Mouse (Mus musculus) embryo, embryonic 10.5 days (tissue): ENCODE results near the gene Nelfa.
"Not testable (repeated sequence)": the region's sequence is repeated elsewhere in the genome, so short reads cannot be mapped to it uniquely, and the experiment has no call there.

ENCODE experiments used
- DNase-seq: peaks from one replicate; pipeline ENCODE4 v3.0.0-alpha.2; 2015; ENCODE audit warnings: low spot score

Nelfa gene

DNA sequence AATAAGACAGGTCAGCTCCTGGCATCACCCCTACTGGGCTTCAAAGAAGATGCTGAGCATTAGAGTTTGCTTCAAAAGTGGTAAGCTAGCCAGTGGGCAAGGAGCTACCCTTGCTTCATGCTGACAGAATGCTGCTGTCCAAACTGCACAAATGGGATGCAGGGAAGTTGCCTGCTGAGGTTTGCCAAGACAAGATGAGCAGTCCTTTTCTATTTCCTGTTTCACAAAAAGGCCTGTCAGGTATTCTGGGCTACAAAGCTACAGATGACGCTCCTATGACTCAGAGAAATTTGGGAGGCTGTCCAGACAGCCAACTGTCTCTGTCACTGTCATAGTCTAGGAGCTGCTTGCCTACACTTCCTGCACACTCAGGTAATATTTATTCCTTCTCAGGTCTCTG is 16.7 kb downstream of the Nelfa start:
- DNase-seq = no peak

DNA sequence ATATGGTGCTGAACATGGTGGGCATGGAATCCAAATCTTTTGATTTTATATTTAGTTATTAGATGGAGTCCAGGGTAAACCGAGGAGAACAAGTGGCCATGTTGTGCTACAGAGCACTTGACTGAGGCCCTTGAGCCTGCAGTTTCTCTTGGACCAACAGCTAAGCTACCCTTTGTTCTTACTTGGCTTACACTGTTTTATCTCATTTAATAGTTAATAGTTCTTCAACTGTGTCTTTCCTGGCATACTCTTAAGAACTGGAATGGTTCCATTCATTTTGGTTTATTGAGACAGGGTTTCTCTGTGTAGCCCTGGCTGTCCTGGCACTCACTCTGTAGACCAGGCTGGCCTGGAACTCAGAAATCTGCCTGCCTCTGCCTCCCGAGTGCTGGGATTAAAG is 19.6 kb downstream of the Nelfa start:
- not testable (repeated sequence) for DNase-seq

DNA sequence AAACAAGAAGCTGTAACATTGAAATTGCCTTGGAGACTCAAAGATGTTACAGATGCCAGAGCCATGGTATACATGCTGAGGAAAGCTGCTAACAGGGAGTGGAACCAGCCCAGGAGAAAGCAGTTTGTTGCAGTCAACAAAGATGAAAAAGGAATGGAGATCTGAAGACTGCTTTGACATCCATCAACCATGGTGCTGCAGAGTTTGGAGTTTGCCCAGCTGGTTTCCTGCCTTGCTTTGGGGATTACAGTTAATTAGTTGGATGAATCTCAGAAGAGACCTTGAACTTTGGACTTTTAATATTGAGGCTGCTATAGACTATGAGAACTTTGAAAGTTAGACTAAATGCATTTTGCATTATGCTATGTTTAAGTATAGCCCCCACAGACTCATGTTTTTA is 21.2 kb downstream of the Nelfa start:
- DNase-seq = not testable (repeated sequence)

DNA sequence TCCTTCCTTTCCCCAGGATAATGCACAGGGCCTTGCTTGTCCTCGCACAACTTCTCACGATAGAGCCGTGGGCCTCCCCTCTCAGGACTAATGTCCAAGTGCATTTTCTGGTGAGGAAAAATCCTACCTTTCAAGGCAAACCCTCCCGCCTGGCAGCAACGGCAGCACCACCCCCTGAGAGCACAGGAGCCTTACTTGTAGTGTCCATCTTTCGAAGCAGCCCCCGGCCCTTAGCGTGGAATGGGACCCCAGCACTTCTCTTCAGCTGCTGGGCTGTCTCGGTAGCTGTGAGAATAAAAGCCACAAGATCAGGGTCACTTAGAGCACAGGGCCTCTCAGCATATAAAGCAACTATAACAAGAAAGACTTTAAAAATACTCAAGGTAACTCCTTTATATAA is 33.0 kb downstream of the Nelfa start:
- no peak for DNase-seq

GRCm38 (mm10) chr5:33902696-33903095 is 33.5 kb downstream of the Nelfa start:
- no peak for DNase-seq

DNA sequence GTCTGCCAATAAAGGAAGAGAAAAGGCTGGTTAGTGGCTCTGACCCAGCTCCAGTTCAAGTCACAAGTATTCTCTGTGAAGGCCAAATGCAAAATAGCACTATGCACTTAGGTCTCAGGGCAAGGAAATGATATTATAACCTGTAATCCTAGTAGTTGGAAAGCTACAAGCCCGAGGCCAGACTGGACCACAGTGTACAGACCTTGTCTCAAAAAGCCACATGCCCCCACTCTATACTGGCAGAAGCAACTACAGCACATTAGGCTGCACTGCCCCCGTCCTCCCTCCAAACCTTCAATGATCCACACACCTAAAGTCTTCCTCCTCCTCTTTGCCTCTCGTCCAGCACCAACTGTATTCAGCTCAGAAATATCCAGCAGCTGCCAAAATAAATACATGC is 34.9 kb downstream of the Nelfa start:
- no peak for DNase-seq

DNA sequence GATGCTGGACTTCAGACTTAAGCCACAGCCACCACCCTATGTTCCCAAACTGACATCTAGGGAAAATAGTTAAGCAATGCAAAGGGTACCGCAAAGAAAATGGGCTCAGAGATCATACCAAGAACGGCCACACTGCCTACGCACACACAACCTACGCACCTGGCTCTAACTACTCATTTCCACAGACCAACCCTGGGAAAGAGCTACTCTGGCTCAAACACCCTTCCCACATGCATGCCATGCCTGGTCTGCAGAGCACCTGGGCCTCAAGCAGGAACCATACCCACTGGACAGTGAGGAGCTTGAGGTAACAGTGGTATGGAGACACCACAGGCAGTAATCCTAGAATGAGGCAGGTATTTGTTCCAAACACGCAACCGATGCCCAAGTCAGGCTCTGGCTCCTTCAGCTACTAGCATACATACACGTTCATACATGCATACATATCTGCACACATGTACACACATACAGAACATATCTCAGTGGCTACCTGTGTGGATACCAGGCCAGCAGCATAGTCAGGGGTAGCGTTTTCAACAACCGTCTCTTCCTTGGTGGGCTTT is 35.4 kb downstream of the Nelfa start:
- no peak for DNase-seq

- DNase-seq = no peak
These were observed 36.1 kb downstream of the Nelfa start for GRCm38 (mm10) chr5:33900101-33900500.

- no peak for DNase-seq
These were observed 37.0 kb downstream of the Nelfa start for GRCm38 (mm10) chr5:33899245-33899644.

DNA sequence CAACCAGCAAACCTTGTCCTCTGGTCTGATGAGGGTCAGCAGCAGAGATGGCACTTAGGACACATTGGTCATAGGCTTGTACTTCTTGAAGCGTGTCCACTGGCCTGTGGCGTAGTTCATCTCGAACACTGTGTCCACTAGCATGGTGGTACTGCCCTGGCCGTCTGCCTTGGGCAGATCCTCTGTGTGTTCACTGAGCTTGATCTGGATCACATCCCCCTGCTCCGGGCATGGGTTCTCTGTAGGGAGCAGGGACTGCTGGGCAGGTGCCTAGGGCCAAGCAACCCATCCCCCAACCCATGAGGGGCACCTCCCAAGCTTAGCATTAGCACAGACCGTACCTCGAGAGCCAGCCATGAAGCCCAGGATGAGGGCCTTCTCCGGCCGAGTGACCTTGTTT is 37.5 kb downstream of the Nelfa start:
- no peak for DNase-seq

- DNase-seq = no peak
These were observed 39.1 kb downstream of the Nelfa start for GRCm38 (mm10) chr5:33897158-33897557.

DNA sequence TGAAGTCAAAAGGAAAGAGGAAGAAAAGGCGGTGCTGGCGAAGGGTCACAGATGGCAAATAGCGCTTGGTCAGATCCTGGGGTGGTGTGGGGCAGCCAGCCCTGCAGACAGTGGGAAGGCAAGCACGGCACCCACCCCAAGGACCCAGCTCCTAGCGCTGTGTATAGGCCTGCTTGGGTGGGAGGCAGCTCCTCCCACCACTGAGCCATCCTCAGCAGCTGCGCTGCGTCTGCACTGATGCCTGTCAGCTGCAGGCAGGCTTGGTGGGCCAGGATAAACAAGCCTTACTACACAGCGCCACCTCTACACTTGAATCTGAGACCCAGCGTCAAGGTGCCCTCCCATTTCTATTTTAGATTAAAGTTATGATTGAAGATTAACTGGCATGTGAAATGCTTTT is 41.1 kb downstream of the Nelfa start:
- no peak for DNase-seq

GRCm38 (mm10) chr5:33893406-33893805 is 42.8 kb downstream of the Nelfa start:
- DNase-seq = no peak

DNA sequence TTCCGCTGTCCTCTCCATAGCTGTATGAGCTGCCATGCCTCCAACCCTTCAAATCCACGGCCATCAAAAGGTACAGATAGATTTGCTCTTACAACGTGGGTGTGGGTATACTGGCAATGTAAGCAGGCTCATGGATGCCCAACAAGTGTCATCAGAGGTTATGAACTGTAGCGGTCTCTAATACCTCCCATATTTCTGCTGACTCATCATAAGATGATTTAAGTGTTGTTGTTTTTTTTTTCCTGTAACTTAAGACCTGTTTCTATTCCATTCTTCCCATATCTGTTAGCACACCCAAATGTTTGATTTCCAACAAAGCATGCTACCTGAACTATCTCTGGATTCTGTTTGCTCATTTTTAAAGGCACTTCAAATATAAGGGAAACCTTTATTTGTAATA is 55.1 kb downstream of the Nelfa start:
- no peak for DNase-seq

GRCm38 (mm10) chr5:33875472-33875871 is 60.7 kb downstream of the Nelfa start:
- no peak for DNase-seq

DNA sequence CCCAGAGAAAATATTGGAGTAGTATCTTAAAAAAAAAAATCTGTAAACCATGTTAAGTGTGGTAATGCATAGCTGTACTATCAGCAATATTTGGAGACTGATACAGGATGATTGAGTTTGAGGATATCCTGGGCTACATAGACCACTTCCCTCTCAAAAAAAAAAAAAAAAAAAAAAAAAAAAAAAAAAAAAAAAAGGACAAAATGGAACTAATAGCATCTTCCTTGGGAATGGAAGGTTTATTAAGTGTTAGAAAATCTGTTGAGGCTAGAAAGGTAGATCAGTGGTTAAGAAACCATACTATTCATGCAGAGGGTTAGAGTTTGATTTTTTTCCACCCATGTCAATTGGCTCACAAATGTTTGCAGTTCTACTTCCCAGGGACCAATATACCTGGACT is 78.5 kb downstream of the Nelfa start:
- DNase-seq = no peak

DNA sequence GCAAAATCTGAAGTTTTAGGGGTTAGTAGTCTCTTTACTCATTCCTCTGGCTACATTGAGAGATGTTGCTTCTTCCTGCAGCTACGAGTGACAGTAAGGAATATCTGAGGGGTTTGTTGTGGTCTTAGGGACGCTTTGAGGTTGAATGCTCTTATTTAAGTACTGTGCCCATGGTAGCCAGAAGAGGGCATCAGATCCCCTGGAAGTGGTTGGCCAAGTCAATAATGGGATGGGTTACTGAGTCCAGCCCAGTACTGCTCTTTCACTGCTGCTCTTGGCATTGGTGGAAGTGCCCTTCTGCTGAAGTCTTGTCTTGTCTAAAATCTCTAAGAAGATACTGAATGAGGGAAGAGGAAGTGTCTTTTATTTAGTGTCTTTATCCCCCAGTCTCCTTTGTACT is 82.2 kb downstream of the Nelfa start:
- DNase-seq = no peak

GRCm38 (mm10) chr5:33853086-33853485 is 83.1 kb downstream of the Nelfa start:
- DNase-seq = no peak

- DNase-seq = no peak
These were observed 84.7 kb downstream of the Nelfa start for GRCm38 (mm10) chr5:33851466-33851865.
